Mouse (Mus musculus) E14TG2a.4 (cell line): ENCODE measurements around the gene Atf6b.

Source experiments
- H3K27me3 ChIP-seq: 2 replicates; pipeline ENCODE4 v1.6.1; 2014; ENCODE audit warnings: low read length, control low read depth; ENCODE audit not compliant: insufficient read depth
- H3K36me3 ChIP-seq: 2 replicates; pipeline ENCODE4 v1.6.1; 2014; ENCODE audit warnings: low read length, control low read depth; ENCODE audit not compliant: insufficient read depth
- H3K4me1 ChIP-seq: replicated peaks from 2 replicates; pipeline ENCODE4 v1.6.1; 2014; ENCODE audit warnings: low read depth, low read length, control low read depth
- H3K4me3 ChIP-seq: replicated peaks from 2 replicates; pipeline ENCODE4 v1.5.1; 2014; ENCODE audit warnings: mild to moderate bottlenecking, low read length
- H3K9me3 ChIP-seq: 2 replicates; pipeline ENCODE4 v1.6.1; 2014; ENCODE audit warnings: low read length, control low read depth
- CTCF ChIP-seq: conservative IDR thresholded peaks from 2 replicates; pipeline ENCODE4 v1.5.1; 2014; ENCODE audit warnings: low read length
- NANOG ChIP-seq: IDR thresholded peaks from 2 replicates; pipeline ENCODE4 v1.6.1; 2014; ENCODE audit warnings: borderline replicate concordance, low read length, mixed read lengths
- POU5F1 ChIP-seq: IDR thresholded peaks from 2 replicates; pipeline ENCODE4 v1.6.1; 2014; ENCODE audit warnings: low read length, borderline replicate concordance

Gene Atf6b

DNA sequence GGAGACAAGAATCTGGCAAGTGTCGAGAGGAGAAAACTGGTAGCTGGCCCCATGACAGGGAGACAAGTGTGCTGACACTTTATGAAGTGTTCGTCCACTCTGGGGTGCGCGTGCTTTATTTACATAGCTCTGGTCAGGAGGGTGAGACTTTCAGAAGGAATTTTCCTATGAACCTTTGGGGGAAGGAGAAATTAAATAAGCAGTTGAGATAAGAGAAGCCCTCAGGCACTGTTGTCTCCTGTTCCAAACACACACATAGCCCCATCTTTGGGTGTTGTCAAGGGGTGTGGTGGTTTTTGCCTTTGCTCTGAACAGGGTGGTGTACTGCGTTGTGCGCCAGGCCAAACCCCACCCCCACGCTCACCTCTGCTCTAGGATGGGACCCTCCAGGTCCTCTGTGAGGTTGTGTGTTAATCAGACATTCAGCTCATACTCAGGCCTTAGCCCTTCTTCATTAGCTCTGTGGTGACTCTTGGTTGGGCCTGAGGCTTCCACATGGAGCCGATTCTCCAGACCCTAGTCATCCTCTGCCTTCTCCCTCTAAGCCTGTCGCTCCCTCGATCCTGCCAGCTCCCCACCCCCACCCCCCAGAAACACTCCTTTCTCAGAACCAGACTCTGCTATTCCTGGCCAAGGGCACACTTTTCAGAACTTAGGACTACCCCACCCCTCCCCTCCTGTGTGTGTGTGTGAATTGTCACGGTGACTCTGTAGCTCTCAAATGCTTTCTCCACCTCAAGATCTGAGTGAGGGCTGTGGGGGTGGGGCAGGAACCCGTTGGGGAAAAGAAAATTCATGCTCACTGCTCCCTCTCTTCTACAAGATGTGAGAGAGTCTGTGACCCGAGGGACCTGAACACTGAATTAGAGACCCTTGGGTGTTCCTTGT lies 28.5 kb downstream of the Atf6b start:
- H3K9me3 ChIP-seq: no peaks in the 10 kb centered on the region

DNA sequence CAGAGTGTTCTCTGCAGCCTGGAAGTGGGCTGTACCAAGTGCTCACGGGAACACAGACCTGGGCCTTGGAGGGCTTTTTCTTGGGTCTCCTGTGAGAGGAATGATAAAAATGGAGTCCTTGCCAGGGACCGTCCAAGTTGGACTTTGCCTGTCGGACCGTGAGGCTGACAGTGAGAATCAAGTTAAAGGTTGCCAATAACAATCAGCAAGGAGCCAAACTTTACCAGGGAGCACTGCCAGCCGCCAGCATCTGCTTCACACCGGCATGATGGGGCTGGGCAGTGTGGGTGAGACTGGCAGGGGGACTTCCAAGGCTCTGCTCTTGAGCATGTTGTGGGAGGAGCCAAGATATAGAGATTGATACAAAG lies 29.1 kb downstream of the Atf6b start:
- Histone ChIP-seq H3K9me3 (no peaks in the 10 kb centered on the region), H3K4me1 (peaks cover 38% of the 10 kb centered on the region), H3K27me3 (peaks cover 98% of the 10 kb centered on the region), H3K36me3 (no peaks in the 10 kb centered on the region), H3K4me3 (no peak overlapping the region)
- TF ChIP-seq NANOG: no peak
- no peak for TF ChIP-seq CTCF
- no peak for TF ChIP-seq POU5F1

More for the DNA sequence above, 28.5 kb downstream of the Atf6b start:
- peaks cover 98% of the 10 kb centered on the region for H3K27me3 ChIP-seq
- H3K4me1 ChIP-seq: peaks cover 35% of the 10 kb centered on the region
- TF ChIP-seq NANOG (no peak), CTCF (no peak), POU5F1 (no peak)
- no peak overlapping the region for H3K4me3 ChIP-seq
- H3K36me3 ChIP-seq: no peaks in the 10 kb centered on the region

DNA sequence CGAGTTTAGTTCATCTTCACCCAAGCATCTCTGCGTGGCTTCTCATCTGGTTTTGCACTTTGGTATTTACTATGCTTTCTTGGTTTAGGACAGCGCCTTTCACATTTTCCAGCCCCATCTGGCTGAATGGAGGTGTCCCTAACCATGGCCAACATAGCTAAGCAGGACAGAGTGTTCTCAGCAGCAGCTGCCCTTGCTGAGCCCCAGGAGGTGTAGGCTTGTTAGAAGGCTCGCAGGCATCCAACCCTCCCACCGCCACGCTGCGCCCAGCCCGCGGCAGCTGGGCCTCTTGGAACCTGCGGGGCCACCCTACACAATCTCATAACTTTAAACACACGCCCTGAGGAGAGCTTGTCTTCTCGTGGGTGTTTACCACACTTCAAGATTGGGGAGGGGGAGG lies 29.7 kb downstream of the Atf6b start:
- Histone ChIP-seq H3K36me3 (no peaks in the 10 kb centered on the region), H3K27me3 (peaks cover 98% of the 10 kb centered on the region), H3K4me3 (no peak overlapping the region), H3K9me3 (no peaks in the 10 kb centered on the region), H3K4me1 (peaks cover 39% of the 10 kb centered on the region)
- TF ChIP-seq NANOG: no peak
- no peak for TF ChIP-seq POU5F1
- no peak for TF ChIP-seq CTCF

DNA sequence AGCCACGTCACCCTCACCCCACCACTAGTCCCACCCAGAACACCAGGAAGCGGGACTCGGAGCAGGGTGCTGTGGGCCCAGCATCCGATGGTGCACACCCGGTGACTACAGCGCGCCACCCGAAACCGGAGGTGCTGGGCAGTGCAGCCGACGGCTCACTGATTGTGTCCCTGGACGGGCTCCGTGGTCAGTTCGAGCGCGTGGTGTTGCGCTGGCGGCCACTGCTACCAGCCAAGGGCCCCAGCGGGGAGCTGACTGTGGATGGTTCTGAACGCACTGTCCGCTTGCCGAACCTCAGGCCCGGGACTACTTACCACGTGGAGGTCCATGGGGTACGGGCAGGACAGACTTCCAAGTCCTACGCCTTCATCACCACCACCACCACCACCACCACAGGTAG lies 33.2 kb downstream of the Atf6b start:
- Histone ChIP-seq H3K4me1 (peaks cover 46% of the 10 kb centered on the region), H3K27me3 (peaks cover 97% of the 10 kb centered on the region), H3K4me3 (peak overlapping the region; percentile 71), H3K9me3 (no peaks in the 10 kb centered on the region), H3K36me3 (no peaks in the 10 kb centered on the region)
- TF ChIP-seq POU5F1: no peak
- no peak for TF ChIP-seq NANOG
- TF ChIP-seq CTCF: no peak

DNA sequence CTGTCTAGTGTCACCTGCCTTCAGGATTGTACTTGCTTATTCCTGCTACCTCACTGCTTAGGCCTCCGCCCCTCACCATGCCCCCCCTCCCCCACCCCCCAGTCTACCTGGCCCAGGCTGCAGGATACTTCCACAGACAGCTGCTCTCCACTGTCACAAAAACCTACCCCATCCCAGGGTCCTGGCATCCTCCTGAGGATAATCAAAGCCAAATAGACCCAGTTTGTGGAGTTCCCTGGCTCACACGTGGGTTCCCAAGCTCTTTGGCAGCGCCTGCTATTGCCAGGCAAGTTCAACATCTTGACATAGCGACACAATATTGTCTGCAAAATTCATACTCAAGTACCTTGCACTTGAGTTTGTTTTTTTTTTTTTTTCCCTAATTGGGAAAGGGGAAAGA lies 33.7 kb downstream of the Atf6b start:
- H3K4me1 ChIP-seq: peaks cover 46% of the 10 kb centered on the region
- TF ChIP-seq POU5F1 (no peak), NANOG (no peak), CTCF (no peak)

DNA sequence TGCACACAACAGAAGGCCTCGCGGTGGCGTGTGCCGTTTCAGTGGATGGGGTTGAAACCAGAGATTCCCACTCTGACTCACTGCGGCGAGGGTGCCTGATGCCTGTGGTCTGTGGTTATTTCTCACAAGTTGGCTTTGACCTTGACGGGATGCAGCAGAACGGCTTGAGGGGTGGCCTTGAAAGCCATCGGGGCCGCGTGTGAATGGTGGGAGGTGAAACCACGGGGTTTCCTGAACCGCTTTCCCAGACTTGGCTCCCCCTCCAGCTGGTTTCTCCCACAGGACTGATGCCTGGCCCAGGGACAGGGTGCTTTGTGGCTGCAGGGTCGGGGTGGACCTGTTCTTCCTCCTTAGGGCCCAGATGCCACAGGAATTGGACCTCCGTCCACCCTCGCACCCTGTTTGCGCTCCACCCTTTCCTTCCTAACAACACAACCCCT lies 34.2 kb downstream of the Atf6b start:
- peaks cover 96% of the 10 kb centered on the region for H3K27me3 ChIP-seq
- H3K4me1 ChIP-seq: peaks cover 48% of the 10 kb centered on the region
- no peak for TF ChIP-seq NANOG
- no peak for TF ChIP-seq POU5F1
- no peak for TF ChIP-seq CTCF

More for the DNA sequence above, 33.7 kb downstream of the Atf6b start:
- Histone ChIP-seq H3K4me3 (no peak overlapping the region), H3K36me3 (no peaks in the 10 kb centered on the region), H3K9me3 (no peaks in the 10 kb centered on the region), H3K27me3 (peaks cover 96% of the 10 kb centered on the region)

DNA sequence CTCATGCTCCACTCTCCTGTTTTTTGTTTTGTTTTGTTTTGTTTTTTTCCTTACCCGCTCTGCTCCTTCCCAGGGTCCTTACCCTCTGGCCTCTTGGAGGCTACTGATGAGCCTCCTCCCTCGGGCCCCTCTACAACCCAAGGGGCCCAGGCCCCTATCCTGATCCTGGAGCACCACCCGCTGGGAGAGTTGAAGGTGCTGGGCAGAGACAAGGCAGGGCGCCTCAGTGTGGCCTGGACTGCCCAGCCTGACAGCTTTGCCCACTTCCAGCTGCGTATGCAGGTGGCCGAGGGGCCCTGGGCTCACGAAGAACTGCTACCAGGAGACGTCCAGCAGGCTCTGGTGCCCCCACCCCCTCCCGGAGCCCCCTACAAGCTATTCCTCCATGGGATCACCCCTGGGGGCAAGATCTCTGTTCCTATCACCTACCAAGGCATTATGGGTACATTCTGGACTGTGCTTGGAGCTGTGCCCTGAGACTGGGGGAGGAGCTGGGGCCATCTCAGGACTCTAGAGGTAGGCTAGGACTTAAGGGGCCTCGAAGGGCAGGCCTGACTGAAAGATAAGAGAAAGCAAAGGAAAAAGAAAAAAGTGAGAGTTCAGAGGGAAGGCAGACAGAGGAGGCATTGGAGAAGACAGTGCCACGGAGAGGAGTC lies 35.1 kb downstream of the Atf6b start:
- H3K27me3 ChIP-seq: peaks cover 91% of the 10 kb centered on the region
- TF ChIP-seq CTCF: no peak
- TF ChIP-seq NANOG: no peak
- TF ChIP-seq POU5F1: no peak

More for the DNA sequence above, 34.2 kb downstream of the Atf6b start:
- Histone ChIP-seq H3K36me3 (no peaks in the 10 kb centered on the region), H3K4me3 (0 out of 2 replicates have a peak overlapping the region, but pooled peaks have one; percentile 23), H3K9me3 (no peaks in the 10 kb centered on the region)

DNA sequence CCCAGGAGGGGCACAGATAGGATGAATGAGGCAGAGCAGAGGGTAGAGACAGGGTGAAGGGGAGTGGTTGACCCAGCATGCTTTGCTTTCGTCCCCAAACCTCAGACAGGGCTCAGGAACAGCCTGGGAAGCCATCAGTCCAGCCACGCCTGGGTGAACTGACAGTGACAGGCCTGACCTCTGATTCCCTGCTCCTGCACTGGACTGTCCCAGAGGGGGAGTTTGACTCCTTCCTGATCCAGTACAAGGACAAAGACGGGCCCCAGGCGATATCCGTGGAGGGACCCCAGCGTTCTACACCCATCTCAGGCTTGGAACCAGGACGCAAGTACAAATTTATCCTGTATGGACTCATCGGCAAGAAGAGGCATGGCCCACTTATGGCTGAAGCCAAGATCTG lies 36.2 kb downstream of the Atf6b start:
- H3K27me3 ChIP-seq: peaks cover 81% of the 10 kb centered on the region
- H3K36me3 ChIP-seq: no peaks in the 10 kb centered on the region
- H3K4me3 ChIP-seq: no peak overlapping the region
- no peak for TF ChIP-seq CTCF
- no peak for TF ChIP-seq NANOG
- TF ChIP-seq POU5F1: no peak
- no peaks in the 10 kb centered on the region for H3K9me3 ChIP-seq
- H3K4me1 ChIP-seq: peaks cover 51% of the 10 kb centered on the region

More for the DNA sequence above, 35.1 kb downstream of the Atf6b start:
- H3K36me3 ChIP-seq: no peaks in the 10 kb centered on the region
- no peaks in the 10 kb centered on the region for H3K9me3 ChIP-seq
- H3K4me1 ChIP-seq: peaks cover 51% of the 10 kb centered on the region
- no peak overlapping the region for H3K4me3 ChIP-seq

DNA sequence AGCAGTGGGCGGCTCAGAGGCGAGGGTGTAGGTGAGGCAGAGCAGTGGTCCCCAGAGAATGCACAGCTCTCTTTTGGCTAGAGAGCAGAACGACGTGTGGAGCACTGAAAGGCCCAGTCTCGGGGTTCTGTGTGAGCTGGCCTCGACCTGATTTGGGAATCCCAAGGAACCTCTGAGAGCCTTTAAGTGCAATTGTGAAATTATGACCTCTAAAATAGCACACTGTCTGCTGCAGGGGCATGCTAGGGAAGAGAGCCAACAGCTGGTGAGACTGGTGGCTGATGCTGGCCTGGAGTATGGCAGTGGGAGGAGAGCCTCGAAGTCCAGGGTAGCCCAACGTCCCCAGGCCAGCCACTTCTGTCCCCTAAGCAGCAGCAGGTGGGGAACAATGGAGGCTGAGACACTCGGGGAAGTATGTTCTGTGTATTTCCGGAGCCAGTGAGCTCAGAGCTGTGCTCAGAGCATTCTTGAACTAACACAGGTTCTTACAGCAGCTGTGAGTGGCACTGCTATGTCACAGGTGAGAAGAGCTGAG lies 36.8 kb downstream of the Atf6b start:
- Histone ChIP-seq H3K4me3 (no peak overlapping the region), H3K4me1 (peaks cover 51% of the 10 kb centered on the region), H3K27me3 (peaks cover 77% of the 10 kb centered on the region), H3K36me3 (no peaks in the 10 kb centered on the region), H3K9me3 (no peaks in the 10 kb centered on the region)
- TF ChIP-seq POU5F1 (no peak), CTCF (no peak), NANOG (no peak)
